Mouse (Mus musculus): ENCODE results near the gene Cacna1d. TPM values are rescaled to one million over a fixed set of nuclear protein-coding genes. Genes with fewer than 3 reads are reported as not detected.

The Cacna1d gene
- polyA plus RNA-seq, 1 experiment from 2014 or later: 3.0 TPM

DNA sequence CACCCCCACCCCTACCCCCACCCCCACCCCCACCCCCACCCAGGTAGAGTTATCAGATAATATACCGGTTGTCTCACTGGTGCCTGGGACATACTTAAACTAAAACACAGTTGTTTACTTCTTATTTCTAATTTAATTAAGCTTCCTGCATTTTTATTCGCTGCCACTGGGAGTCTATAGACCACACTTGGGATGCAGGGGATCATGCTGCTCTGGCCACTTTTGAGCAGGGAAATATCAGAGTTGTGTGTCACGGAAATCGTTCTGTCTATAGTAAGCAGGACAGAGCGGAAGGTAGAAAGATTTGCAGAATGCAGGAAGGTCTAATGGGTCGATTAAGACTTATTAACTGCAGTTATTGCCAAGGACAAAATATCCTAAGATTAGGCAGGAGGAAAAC is 131.3 kb downstream of the Cacna1d start:
- H3K36me3 ChIP-seq (ENCODE audit: insufficient read depth, low read length): no peaks in the 10 kb centered on the region
- DNase-seq (ENCODE audit: low spot score): peak; percentile 62
- no peaks in the 10 kb centered on the region for H3K9me3 ChIP-seq (replicated peaks; ENCODE audit: low read length)
- no peak overlapping the region for H3K9ac ChIP-seq (ENCODE audit: low read depth, low read length)
- TF ChIP-seq CTCF (IDR thresholded peaks at IDR 0.05; ENCODE audit: low read depth): peak; percentile 41; the same call in 1 of the 2 replicates
- no peaks in the 10 kb centered on the region for H3K4me1 ChIP-seq (replicated peaks; ENCODE audit: insufficient read depth, low read length)
- WGBS: 62% methylated on average over 6 of the region's 6 CpGs
- H3K27me3 ChIP-seq (ENCODE audit: insufficient read depth, low read length): no peaks in the 10 kb centered on the region
- H3K4me3 ChIP-seq (replicated peaks; ENCODE audit: low read depth, low read length): no peak overlapping the region
- H3K27ac ChIP-seq: no peak overlapping the region
- no peak overlapping the region for H3K4me2 ChIP-seq (ENCODE audit: low read length)
- no peak for ATAC-seq (replicated peaks; ENCODE audit: low FRiP score, low read depth)

DNA sequence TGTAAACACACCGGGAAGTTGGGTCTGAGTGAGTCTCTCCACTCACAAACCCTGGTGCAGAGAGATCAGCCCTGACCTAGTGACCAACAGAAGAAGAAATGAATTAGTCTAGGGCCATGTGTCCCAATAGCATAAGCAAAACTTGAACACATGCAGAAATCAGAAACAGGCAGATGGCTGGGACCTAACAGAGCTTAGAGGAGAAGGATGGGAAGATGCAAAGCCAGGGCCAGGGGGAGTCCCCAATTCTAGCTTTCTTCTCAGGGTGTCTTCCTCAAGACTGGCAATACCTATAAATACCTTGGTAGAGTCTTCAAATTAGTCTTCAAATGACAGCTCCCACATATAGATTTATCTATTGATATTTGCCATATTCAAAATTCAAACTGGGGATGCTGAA is 133.2 kb downstream of the Cacna1d start:
- WGBS: 77% methylated on average over 1 of the region's 1 CpGs
- DNase-seq (ENCODE audit: low spot score) (no peak), ATAC-seq (replicated peaks; ENCODE audit: low FRiP score, low read depth) (no peak)
- Histone ChIP-seq H3K9ac (ENCODE audit: low read depth, low read length) (no peak overlapping the region), H3K4me2 (ENCODE audit: low read length) (no peak overlapping the region), H3K4me3 (replicated peaks; ENCODE audit: low read depth, low read length) (no peak overlapping the region), H3K27me3 (ENCODE audit: insufficient read depth, low read length) (no peaks in the 10 kb centered on the region), H3K9me3 (replicated peaks; ENCODE audit: low read length) (no peaks in the 10 kb centered on the region), H3K4me1 (replicated peaks; ENCODE audit: insufficient read depth, low read length) (peaks cover 5% of the 10 kb centered on the region; the same call in 1 of the 2 replicates), H3K27ac (no peak overlapping the region), H3K36me3 (ENCODE audit: insufficient read depth, low read length) (no peaks in the 10 kb centered on the region)
- TF ChIP-seq CTCF (IDR thresholded peaks at IDR 0.05; ENCODE audit: low read depth): no peak

DNA sequence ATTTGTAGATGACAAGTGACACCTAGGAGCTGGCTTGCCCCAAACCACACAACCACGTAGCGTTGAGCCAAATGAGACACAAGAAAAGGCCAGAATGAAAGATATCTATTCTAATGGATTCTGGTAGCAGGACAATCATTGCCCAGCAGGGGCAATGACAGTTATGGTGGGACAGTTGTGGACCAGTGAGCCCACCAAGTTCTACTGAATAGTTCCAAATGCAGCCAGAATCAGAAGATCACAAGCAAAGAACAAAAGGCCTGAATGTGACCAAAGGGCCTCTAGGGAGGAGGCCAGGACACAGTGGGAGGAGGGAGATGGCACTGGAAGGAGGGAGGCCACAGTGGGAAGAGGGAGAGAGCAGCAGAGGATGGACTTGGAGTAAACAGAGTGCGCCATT is 134.8 kb downstream of the Cacna1d start:
- H3K4me1 ChIP-seq (replicated peaks; ENCODE audit: insufficient read depth, low read length): peaks cover 5% of the 10 kb centered on the region; the same call in 1 of the 2 replicates
- H3K9me3 ChIP-seq (replicated peaks; ENCODE audit: low read length): no peaks in the 10 kb centered on the region
- no peak overlapping the region for H3K4me2 ChIP-seq (ENCODE audit: low read length)
- no peak overlapping the region for H3K9ac ChIP-seq (ENCODE audit: low read depth, low read length)
- no peak for TF ChIP-seq CTCF (IDR thresholded peaks at IDR 0.05; ENCODE audit: low read depth)
- H3K36me3 ChIP-seq (ENCODE audit: insufficient read depth, low read length): no peaks in the 10 kb centered on the region
- no peak overlapping the region for H3K4me3 ChIP-seq (replicated peaks; ENCODE audit: low read depth, low read length)
- no peak overlapping the region for H3K27ac ChIP-seq
- no peaks in the 10 kb centered on the region for H3K27me3 ChIP-seq (ENCODE audit: insufficient read depth, low read length)
- DNase-seq (ENCODE audit: low spot score) (no peak), ATAC-seq (replicated peaks; ENCODE audit: low FRiP score, low read depth) (no peak)
- 86% methylated on average over 3 of the region's 3 CpGs for WGBS

DNA sequence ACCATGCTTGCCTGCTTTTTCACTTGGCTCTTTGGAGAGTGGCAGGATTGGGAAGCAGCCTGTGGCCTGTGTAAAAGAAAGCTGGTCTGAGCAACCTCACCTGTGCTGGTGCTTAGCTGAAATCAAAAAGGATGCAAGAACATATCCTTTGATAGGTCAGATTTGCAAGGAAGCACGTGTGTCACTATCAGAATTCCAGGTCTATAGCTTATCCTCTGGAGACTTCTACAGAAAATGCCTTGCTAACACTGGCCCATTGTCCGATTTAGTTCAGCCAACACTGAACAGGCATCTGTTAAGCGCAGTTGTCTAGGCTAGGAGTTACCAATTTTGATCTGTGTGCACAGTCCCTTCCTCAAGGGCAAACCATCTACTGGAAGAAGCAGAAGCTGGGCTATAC is 136.5 kb downstream of the Cacna1d start:
- H3K4me3 ChIP-seq (replicated peaks; ENCODE audit: low read depth, low read length): no peak overlapping the region
- 78% methylated on average over 3 of the region's 3 CpGs for WGBS

DNA sequence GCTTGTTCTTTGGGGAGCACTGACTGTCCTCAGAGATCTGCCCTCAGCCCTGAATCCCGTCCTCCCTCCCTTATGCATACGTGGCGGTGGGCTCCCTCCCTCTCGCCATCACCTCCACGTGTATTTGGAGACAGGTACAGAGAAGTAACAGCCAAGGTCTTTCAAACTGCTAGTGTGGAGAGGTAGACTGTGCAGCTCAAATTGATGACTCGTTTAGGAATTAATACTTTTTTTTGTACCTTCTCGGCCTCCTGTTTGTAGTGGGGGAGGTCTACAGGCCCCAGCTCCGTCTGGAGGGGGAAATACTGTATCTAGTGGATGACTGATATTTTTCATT is 137.2 kb downstream of the Cacna1d start:
- 3% methylated on average over 8 of the region's 8 CpGs for WGBS

More for the DNA sequence above, 136.5 kb downstream of the Cacna1d start:
- peaks cover 5% of the 10 kb centered on the region; the same call in 1 of the 2 replicates for H3K4me1 ChIP-seq (replicated peaks; ENCODE audit: insufficient read depth, low read length)
- no peak for TF ChIP-seq CTCF (IDR thresholded peaks at IDR 0.05; ENCODE audit: low read depth)
- DNase-seq (ENCODE audit: low spot score) (no peak), ATAC-seq (replicated peaks; ENCODE audit: low FRiP score, low read depth) (no peak)
- no peak overlapping the region for H3K9ac ChIP-seq (ENCODE audit: low read depth, low read length)
- no peaks in the 10 kb centered on the region for H3K36me3 ChIP-seq (ENCODE audit: insufficient read depth, low read length)
- H3K27ac ChIP-seq: no peak overlapping the region
- no peak overlapping the region for H3K4me2 ChIP-seq (ENCODE audit: low read length)
- H3K27me3 ChIP-seq (ENCODE audit: insufficient read depth, low read length): no peaks in the 10 kb centered on the region
- no peaks in the 10 kb centered on the region for H3K9me3 ChIP-seq (replicated peaks; ENCODE audit: low read length)

DNA sequence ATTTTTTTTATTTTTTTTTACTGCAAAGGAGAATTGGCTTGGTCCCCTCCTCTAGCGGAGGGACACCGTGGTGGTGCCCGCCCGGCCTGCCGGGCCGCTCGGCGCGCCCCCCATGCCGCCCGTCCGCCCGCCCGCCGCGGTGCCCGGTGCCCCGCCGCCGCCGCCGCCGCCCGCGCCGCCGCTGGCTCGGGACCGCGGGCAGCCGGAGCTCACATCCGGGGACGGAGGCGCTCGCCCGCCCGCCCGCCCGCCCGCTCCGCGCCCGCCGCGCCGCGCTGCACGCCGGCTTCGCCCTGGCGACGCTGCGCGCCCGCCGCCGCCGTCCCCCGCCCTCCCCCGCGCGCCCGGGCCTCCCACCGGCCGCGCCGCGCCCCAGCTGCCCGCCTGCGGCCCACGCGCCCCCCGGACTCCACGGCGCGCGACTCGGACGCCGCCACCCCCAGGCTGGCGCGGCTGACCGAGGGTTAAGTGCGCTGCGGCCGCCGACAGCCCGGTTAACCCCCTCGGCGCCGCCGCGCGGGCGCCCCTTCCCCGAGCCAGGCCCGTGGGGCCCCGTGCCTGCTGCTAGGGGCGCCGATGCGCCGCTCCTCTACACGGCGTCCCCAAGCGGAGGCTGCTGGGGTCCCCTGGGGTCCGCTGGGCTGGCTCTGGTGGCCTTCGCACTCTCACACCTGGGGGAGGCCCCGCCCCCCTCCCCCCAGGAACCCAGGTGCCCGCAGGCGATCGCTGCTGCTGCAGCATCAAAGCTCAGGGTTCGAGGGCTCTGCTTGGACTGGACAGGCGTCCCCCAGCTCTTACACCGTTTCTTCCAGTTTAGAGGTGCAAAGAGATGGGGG is 137.7 kb downstream of the Cacna1d start:
- TF ChIP-seq CTCF (IDR thresholded peaks at IDR 0.05; ENCODE audit: low read depth): no peak
- Histone ChIP-seq H3K4me2 (ENCODE audit: low read length) (peak overlapping the region; percentile 93), H3K4me3 (replicated peaks; ENCODE audit: low read depth, low read length) (peak overlapping the region; percentile 58), H3K4me1 (replicated peaks; ENCODE audit: insufficient read depth, low read length) (peaks cover 5% of the 10 kb centered on the region; the same call in 1 of the 2 replicates), H3K36me3 (ENCODE audit: insufficient read depth, low read length) (no peaks in the 10 kb centered on the region), H3K9ac (ENCODE audit: low read depth, low read length) (peak overlapping the region; percentile 84), H3K27me3 (ENCODE audit: insufficient read depth, low read length) (no peaks in the 10 kb centered on the region), H3K27ac (peak overlapping the region; percentile 47; the same call in 1 of the 2 replicates), H3K9me3 (replicated peaks; ENCODE audit: low read length) (no peaks in the 10 kb centered on the region)
- DNase-seq (ENCODE audit: low spot score): no peak
- ATAC-seq (replicated peaks; ENCODE audit: low FRiP score, low read depth): peak; percentile 77; the same call in 1 of the 2 replicates
- WGBS: under 1% methylated on average over 105 of the region's 114 CpGs

More for the DNA sequence above, 137.2 kb downstream of the Cacna1d start:
- H3K4me3 ChIP-seq (replicated peaks; ENCODE audit: low read depth, low read length): peak overlapping the region; percentile 58
- no peaks in the 10 kb centered on the region for H3K36me3 ChIP-seq (ENCODE audit: insufficient read depth, low read length)
- no peak for TF ChIP-seq CTCF (IDR thresholded peaks at IDR 0.05; ENCODE audit: low read depth)
- H3K4me2 ChIP-seq (ENCODE audit: low read length): peak overlapping the region; percentile 93
- peaks cover 5% of the 10 kb centered on the region; the same call in 1 of the 2 replicates for H3K4me1 ChIP-seq (replicated peaks; ENCODE audit: insufficient read depth, low read length)
- H3K27ac ChIP-seq: no peak overlapping the region
- H3K27me3 ChIP-seq (ENCODE audit: insufficient read depth, low read length): no peaks in the 10 kb centered on the region
- DNase-seq (ENCODE audit: low spot score) (no peak), ATAC-seq (replicated peaks; ENCODE audit: low FRiP score, low read depth) (peak; percentile 38; the same call in 1 of the 2 replicates)
- peak overlapping the region; percentile 84 for H3K9ac ChIP-seq (ENCODE audit: low read depth, low read length)
- no peaks in the 10 kb centered on the region for H3K9me3 ChIP-seq (replicated peaks; ENCODE audit: low read length)

Data from kidney, postnatal 0 days (tissue).